Mouse (Mus musculus) granulocyte monocyte progenitor cell, adult 5-6 weeks (primary cell): ENCODE data around the gene Mesp2. TPM values are rescaled to one million over a fixed set of nuclear protein-coding genes. Genes with fewer than 3 reads are reported as not detected.

Source experiments
- ATAC-seq: replicated peaks from 2 replicates; pipeline ENCODE4 v1.8.0; 2016; ENCODE audit warnings: mild to moderate bottlenecking, moderate TSS enrichment, inconsistent platforms; ENCODE audit not compliant: poor library complexity, severe bottlenecking
- total RNA-seq, 2 experiments: library from RNA; stranded (forward) in 1 of 2; stranded (reverse) in 1 of 2; fragments of 200-712, 200-1000 nt in 1 of 2; fragments of >200 nt in 1 of 2; fragmentation: Nextera tagmentation in 1 of 2; gene quantifications; 2 replicates each; pipeline ENCODE4 v1.2.3; 2014 to 2017

Gene Mesp2
- total RNA-seq, 2 experiments from 2014 or later, result not detected

DNA sequence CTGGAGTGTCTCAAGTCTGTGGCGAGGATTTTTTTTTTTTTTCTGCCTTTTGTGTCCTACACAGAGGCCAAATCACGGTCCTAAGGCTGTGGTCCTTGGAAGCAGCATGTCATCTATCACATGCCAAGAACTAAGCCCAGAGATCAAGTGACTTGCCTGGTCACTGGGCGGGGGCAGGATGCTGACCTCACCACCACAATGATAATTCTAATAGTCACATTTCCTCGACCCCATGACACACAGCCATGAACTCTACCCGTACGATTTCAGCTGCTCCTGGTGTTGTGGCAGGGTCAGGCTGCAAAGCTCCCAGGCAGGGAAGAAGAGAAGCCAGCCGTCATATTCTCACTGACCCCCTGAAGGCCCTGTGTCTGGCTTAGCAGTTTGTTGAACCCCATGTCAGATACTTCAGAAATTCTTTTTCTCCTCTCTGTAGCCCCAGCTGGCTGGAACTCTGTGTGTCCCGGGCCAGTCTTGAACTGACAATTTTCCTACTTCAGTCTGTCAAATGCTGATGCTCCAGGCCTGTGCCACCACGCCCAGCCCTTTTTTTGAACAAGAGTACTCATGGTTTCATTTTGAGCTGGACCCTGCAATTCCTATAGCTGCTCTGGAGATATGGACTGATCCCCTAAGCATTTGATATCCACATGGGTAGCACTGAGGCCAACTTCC is 48.6 kb downstream of the Mesp2 start:
- ATAC-seq, result no peak

DNA sequence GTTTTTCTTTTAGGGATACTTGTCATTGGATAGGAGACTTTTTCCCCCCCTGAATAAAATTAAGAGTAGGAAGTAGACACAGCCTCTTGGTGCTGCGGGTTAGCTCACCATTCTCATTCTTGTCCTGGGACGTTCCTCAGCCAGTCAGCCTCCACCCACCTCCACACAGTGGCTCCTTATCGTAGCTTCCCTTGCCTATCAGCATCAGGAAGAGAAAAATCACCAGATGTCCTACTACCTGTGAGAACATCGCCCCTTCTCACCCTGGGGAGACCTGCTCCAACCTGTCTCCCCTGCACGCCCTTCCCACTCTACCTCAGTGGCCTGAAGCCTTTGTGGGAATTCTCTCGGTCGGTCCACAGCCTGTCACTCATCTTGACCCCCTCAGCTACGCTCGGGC is 50.3 kb downstream of the Mesp2 start, which contains the start of gene Anpep:
Anpep (minus strand) TSS at position 249 of the 400 bp plus-strand sequence.
- ATAC-seq, result no peak

DNA sequence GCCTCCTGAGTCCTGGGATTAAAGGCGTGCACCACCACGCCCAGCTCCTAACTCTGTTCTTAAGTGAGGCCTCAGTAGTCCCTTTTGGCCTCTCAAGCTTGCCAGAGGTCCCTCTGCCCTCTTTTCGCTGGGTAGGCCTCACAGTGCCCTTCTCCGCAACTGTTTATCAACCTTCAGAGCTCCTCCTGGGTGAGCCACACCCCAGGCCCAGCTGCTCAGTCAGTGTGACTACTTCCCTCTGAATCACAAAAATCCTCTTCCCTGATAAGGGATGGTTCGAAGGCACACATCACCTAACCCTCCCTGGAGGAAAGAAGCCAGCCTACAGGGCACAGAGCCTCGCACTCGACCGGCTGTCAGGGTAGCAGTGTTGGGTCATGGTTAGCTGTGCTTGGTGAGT is 51.3 kb downstream of the Mesp2 start:
- ATAC-seq, result no peak

Other genes with a start within 250 kb of the Mesp2 start
- gene Rhcg, start 193.1 kb upstream of the Mesp2 start, total RNA-seq (2014; fragmentation: Nextera tagmentation), result 1.2 TPM in 1 of 2 replicates, not detected in the other
- 0.13 and 0.21 TPM in 2 replicates for gene Rhcg, start 193.1 kb upstream of the Mesp2 start, total RNA-seq (2017)
- gene Ticrr, start 150.5 kb upstream of the Mesp2 start, total RNA-seq (2014; fragmentation: Nextera tagmentation), result 26.5 and 36.5 TPM in 2 replicates
- 14.0 and 14.3 TPM in 2 replicates for gene Ticrr, start 150.5 kb upstream of the Mesp2 start, total RNA-seq (2017)
- gene Kif7, start 95.0 kb upstream of the Mesp2 start, total RNA-seq (2014; fragmentation: Nextera tagmentation), result 0.64 TPM in 1 of 2 replicates, not detected in the other
- 1.3 and 3.6 TPM in 2 replicates for gene Kif7, start 95.0 kb upstream of the Mesp2 start, total RNA-seq (2017)
- gene Plin1, start 77.8 kb upstream of the Mesp2 start, total RNA-seq (2014; fragmentation: Nextera tagmentation), result not detected in 2 replicates
- gene Plin1, start 77.8 kb upstream of the Mesp2 start, total RNA-seq (2017), result not detected in 2 replicates
- gene Pex11a, start 67.6 kb upstream of the Mesp2 start, total RNA-seq (2014; fragmentation: Nextera tagmentation), result 0.41 and 4.4 TPM in 2 replicates
- gene Pex11a, start 67.6 kb upstream of the Mesp2 start, total RNA-seq (2017), result 1.4 TPM in 2 replicates
- gene Wdr93, start 67.6 kb upstream of the Mesp2 start, total RNA-seq (2014; fragmentation: Nextera tagmentation), result not detected in 2 replicates
- gene Wdr93, start 67.6 kb upstream of the Mesp2 start, total RNA-seq (2017), result not detected in 2 replicates
- gene Mesp1, start 16.9 kb upstream of the Mesp2 start, total RNA-seq (2014; fragmentation: Nextera tagmentation), result not detected in 2 replicates
- not detected in 2 replicates for gene Mesp1, start 16.9 kb upstream of the Mesp2 start, total RNA-seq (2017)
- gene Anpep, start 50.3 kb downstream of the Mesp2 start, total RNA-seq (2014; fragmentation: Nextera tagmentation), result 0.36 TPM in 1 of 2 replicates, not detected in the other
- gene Anpep, start 50.3 kb downstream of the Mesp2 start, total RNA-seq (2017), result not detected in 2 replicates
- 29.6 and 38.1 TPM in 2 replicates for gene Ap3s2, start 109.9 kb downstream of the Mesp2 start, total RNA-seq (2014; fragmentation: Nextera tagmentation)
- 8.3 and 9.3 TPM in 2 replicates for gene Ap3s2, start 109.9 kb downstream of the Mesp2 start, total RNA-seq (2017)
- 1.8 TPM in 1 of 2 replicates, not detected in the other for gene Arpin, start 124.6 kb downstream of the Mesp2 start, total RNA-seq (2014; fragmentation: Nextera tagmentation)
- gene Arpin, start 124.6 kb downstream of the Mesp2 start, total RNA-seq (2017), result not detected in 2 replicates
- gene Zfp710, start 214.1 kb downstream of the Mesp2 start, total RNA-seq (2014; fragmentation: Nextera tagmentation), result 26.7 and 27.6 TPM in 2 replicates
- gene Zfp710, start 214.1 kb downstream of the Mesp2 start, total RNA-seq (2017), result 13.7 and 24.3 TPM in 2 replicates